Mouse (Mus musculus) limb, embryonic 14.5 days (tissue): Measurements from ENCODE around the gene Gm20388. TPM values are rescaled to one million over a fixed set of nuclear protein-coding genes. Genes with fewer than 3 reads are reported as not detected.
A peak's percentile ranks its signal among the peaks of the same experiment; 100 is the strongest.
"Not testable (repeated sequence)": the region's sequence is repeated elsewhere in the genome, so short reads cannot be mapped to it uniquely, and the experiment has no call there.

Experiments used
- ATAC-seq: fragments of 200-750 bp; cut with Nextera tagmentation; 2 replicates; pipeline ENCODE4 v1.8.0; 2017; ENCODE audit warnings: low read depth, moderate number of reproducible peaks, moderate TSS enrichment; ENCODE audit not compliant: low FRiP score
- DNase-seq: peaks from one replicate; pipeline ENCODE4 v3.0.0-alpha.2; 2015; ENCODE audit warnings: low spot score
- H3K27ac ChIP-seq: fragments of 300-500 bp; sonication (generic); replicated peaks from 2 replicates; pipeline ENCODE4 v1.5.1; 2014; ENCODE audit warnings: low read depth, mild to moderate bottlenecking, low read length, moderate library complexity, mixed read lengths
- H3K27me3 ChIP-seq: fragments of 300-500 bp; sonication (generic); 2 replicates; pipeline ENCODE4 v1.6.1; 2014; ENCODE audit warnings: low read length, mixed read lengths; ENCODE audit not compliant: control insufficient read depth, insufficient read depth
- H3K36me3 ChIP-seq: fragments of 300-500 bp; sonication (generic); 2 replicates; pipeline ENCODE4 v1.6.1; 2014; ENCODE audit warnings: mild to moderate bottlenecking, low read length, moderate library complexity, mixed read lengths; ENCODE audit not compliant: control insufficient read depth, insufficient read depth
- H3K4me1 ChIP-seq: fragments of 300-500 bp; sonication (generic); 2 replicates; pipeline ENCODE4 v1.6.1; 2014; ENCODE audit warnings: antibody characterized with exemption, low read length, mixed read lengths; ENCODE audit not compliant: control insufficient read depth, insufficient read depth
- H3K4me2 ChIP-seq: fragments of 300-500 bp; sonication (generic); replicated peaks from 2 replicates; pipeline ENCODE4 v1.6.1; 2014; ENCODE audit warnings: low read depth, mild to moderate bottlenecking, low read length, moderate library complexity; ENCODE audit not compliant: severe bottlenecking
- H3K4me3 ChIP-seq: fragments of 300-500 bp; sonication (generic); replicated peaks from 2 replicates; pipeline ENCODE4 v1.5.1; 2014; ENCODE audit warnings: low read length
- H3K9ac ChIP-seq: fragments of 300-500 bp; sonication (generic); 2 replicates; pipeline ENCODE4 v1.6.1; 2014; ENCODE audit warnings: mild to moderate bottlenecking, low read depth, low read length, moderate library complexity; ENCODE audit not compliant: severe bottlenecking
- H3K9me3 ChIP-seq: fragments of 300-500 bp; sonication (generic); 2 replicates; pipeline ENCODE4 v1.6.1; 2016; ENCODE audit warnings: low read length; ENCODE audit not compliant: control insufficient read depth
- POLR2A ChIP-seq: fragments of 200-500 bp; IDR thresholded peaks from 2 replicates; pipeline ENCODE4 v1.8.0; 2012; ENCODE audit warnings: inconsistent platforms, mild to moderate bottlenecking, moderate library complexity, borderline replicate concordance; ENCODE audit not compliant: insufficient read depth, insufficient read length; ENCODE audit errors: extremely low read depth
- WGBS: fragments of 180-500 bp; shearing (Covaris S2); extraction: QIAGEN DNeasy Blood & Tissue Kit; methylation state at CpG from one replicate; pipeline ENCODE4 v1.1.7; 2014; 5-methylcytosine and 5-hydroxymethylcytosine counted together
- polyA plus RNA-seq, 2 experiments: library from polyadenylated mRNA; depleted of rRNA in 1 of 2; stranded (reverse) in 1 of 2; unstranded in 1 of 2; fragments of >200 nt; fragmentation: Nextera tagmentation in 1 of 2; extraction: Ambion mirVana in 1 of 2; gene quantifications; 2 replicates each; pipeline versions ENCODE4 v1.2.1 to v1.2.3; 2012 to 2014

Gene Gm20388
- polyA plus RNA-seq, 2 experiments = 1.9 to 49.9 TPM

DNA sequence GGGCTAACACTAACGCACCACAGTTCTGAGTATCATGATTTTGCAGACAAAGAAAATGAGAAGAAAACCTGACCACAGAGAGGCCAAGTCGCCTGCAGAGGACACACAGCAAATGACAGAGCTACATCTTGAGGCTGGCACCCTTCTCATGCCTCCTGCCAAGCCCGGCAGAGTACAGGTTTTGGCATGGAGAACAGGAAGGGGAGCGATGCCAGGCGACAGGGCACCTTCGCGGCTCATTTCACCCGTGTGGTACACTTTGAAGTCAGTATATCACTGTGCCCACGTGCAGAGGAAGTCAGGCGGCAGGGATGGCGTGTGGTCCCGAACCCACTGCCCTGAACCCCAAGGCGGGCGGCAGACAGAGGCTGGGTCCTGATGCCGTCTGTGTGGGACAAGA lies 1750.0 kb downstream of the Gm20388 start:
- Histone ChIP-seq H3K4me2 (no peak overlapping the region), H3K4me1 (peaks cover 8% of the 10 kb centered on the region; the same call in 1 of the 2 replicates), H3K27ac (no peak overlapping the region), H3K27me3 (no peaks in the 10 kb centered on the region), H3K36me3 (no peaks in the 10 kb centered on the region), H3K9me3 (no peaks in the 10 kb centered on the region), H3K9ac (no peak overlapping the region), H3K4me3 (no peak overlapping the region)
- no peak for ATAC-seq
- WGBS = 81% methylated on average over 15 of the region's 15 CpGs
- DNase-seq = no peak
- TF ChIP-seq POLR2A = no peak

DNA sequence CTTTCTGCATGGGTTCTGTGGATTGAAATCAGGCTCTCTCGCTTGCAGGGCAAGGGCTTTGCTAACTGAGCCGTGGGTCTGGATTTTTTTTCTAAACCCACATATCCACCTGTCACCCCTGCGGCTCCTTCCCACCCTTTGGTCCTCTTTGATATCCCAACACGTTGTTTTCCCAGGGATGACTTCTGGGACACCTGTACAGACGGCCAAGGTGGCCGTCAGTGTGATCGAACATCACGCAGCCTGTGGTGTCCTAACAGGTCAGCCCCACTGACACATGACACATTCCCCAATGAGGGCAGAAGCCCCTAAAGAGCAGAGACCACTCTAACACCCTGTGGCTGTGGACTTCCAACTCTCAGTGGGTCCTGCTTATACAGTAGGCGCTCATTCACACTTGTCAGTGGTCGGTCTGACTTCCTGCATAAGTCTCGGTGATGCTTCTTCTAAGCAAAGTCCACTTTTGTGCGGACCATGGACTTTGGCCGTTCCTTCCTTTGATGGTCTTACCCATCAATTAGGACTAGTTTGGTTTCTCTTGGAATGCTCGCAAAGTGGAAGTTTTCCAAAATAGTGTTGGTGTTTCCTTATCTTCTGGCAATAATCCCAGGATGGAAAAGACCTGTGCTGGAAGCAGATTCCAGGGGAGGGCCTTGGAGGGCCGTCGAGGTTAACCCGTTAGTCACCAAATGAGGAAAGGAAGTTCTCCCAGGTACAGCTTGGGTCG lies 1751.2 kb downstream of the Gm20388 start:
- no peak overlapping the region for H3K27ac ChIP-seq
- no peak overlapping the region for H3K4me3 ChIP-seq
- H3K9me3 ChIP-seq = no peaks in the 10 kb centered on the region
- 78% methylated on average over 18 of the region's 18 CpGs for WGBS
- no peak for ATAC-seq
- no peak overlapping the region for H3K4me2 ChIP-seq
- no peak for TF ChIP-seq POLR2A
- H3K4me1 ChIP-seq = peaks cover 10% of the 10 kb centered on the region; the same call in 1 of the 2 replicates
- H3K36me3 ChIP-seq = no peaks in the 10 kb centered on the region
- no peak overlapping the region for H3K9ac ChIP-seq
- DNase-seq = no peak
- no peaks in the 10 kb centered on the region for H3K27me3 ChIP-seq

DNA sequence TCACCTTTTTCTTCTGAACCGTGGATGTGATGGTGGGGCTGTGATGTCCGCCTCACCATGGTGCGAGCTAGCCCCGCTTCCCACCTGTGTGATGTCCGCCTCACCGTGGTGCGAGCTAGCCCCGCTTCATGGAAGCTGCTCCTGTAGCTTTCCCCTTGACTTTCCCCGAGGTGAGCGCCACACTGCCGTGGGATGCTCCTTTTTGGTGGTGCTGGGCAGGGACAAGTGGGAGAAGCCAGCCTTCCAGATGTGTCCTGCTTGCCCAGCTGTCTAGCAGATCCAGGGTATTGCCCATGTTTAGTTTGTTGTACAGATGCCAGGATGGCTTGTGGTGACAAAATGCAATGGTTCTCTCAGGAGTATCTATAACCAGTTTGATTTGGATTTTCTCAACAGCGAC lies 1752.5 kb downstream of the Gm20388 start:
- no peak overlapping the region for H3K4me2 ChIP-seq
- no peak overlapping the region for H3K27ac ChIP-seq
- no peaks in the 10 kb centered on the region for H3K36me3 ChIP-seq
- H3K9me3 ChIP-seq = no peaks in the 10 kb centered on the region
- no peak overlapping the region for H3K9ac ChIP-seq
- no peak for TF ChIP-seq POLR2A
- no peak overlapping the region for H3K4me3 ChIP-seq
- peaks cover 10% of the 10 kb centered on the region; the same call in 1 of the 2 replicates for H3K4me1 ChIP-seq
- WGBS = 91% methylated on average over 12 of the region's 12 CpGs
- DNase-seq (no peak), ATAC-seq (no peak)
- H3K27me3 ChIP-seq = no peaks in the 10 kb centered on the region

DNA sequence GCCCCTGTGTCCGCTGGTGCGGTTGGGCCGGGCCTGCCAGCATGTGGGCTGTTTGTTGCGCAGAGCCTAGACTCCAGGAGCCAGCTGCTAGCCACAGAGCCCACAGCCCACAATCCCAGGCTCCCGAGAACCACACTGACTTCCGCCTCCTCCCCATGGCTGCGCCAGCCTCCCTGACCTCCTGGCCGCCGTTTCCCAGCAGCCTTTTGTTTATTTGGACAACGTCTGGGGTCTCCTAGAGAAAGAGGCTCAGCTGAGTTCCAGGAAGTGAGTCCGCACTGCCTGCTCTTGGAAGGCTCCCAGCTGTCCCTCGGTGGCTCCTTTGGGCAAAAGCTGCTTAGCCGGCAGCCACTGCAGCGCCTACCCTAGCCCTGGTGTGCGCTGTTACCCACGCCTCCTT lies 1754.7 kb downstream of the Gm20388 start:
- H3K4me3 ChIP-seq = no peak overlapping the region; the same call in 1 of the 2 replicates
- H3K36me3 ChIP-seq = no peaks in the 10 kb centered on the region
- 0 out of 2 replicates have a peak overlapping the region, but pooled peaks have one; percentile 38 for H3K9ac ChIP-seq
- no peaks in the 10 kb centered on the region for H3K27me3 ChIP-seq
- H3K27ac ChIP-seq = peak overlapping the region; percentile 65
- DNase-seq (peak; percentile 46), ATAC-seq (peak; percentile 72)
- TF ChIP-seq POLR2A = no peak
- peaks cover 13% of the 10 kb centered on the region; the same call in 1 of the 2 replicates for H3K4me1 ChIP-seq
- 4% methylated on average over 16 of the region's 16 CpGs for WGBS
- H3K4me2 ChIP-seq = peak overlapping the region; percentile 40
- no peaks in the 10 kb centered on the region for H3K9me3 ChIP-seq

DNA sequence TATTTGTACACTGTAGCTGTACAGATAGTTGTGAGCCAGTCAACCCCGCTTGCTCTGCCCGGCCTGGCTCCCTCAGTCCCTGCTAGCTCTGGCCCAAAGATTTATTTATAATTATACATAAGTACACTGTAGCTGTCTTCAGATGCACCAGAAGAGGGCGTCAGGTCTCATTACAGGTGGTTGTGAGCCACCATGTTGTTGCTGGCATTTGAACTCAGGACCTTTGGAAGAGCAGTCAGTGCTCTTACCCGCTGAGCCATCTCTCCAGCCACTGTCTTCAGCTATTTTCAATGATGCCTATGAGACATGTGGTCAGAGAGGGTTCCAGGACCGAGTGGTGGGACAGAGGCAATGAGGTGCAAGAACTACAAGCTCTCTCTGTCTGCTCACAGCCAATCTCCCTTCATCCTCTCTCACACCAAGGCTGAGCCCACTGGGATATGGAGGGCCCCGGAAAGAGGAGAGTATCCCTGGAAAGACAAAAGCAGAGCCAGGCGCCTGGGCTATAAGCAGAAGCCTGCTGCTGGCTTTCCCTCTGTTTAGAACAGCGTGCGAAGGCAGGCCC lies 1757.4 kb downstream of the Gm20388 start:
- not testable (repeated sequence) for H3K27ac ChIP-seq, H3K36me3 ChIP-seq, H3K9me3 ChIP-seq, H3K27me3 ChIP-seq, H3K9ac ChIP-seq, DNase-seq, H3K4me3 ChIP-seq, ATAC-seq, H3K4me2 ChIP-seq
- H3K4me1 ChIP-seq = peaks cover 13% of the 10 kb centered on the region; the same call in 1 of the 2 replicates
- 71% methylated on average over 9 of the region's 9 CpGs for WGBS
